Mouse (Mus musculus): Measurements from ENCODE around the gene Gm18336. TPM values are rescaled to one million over a fixed set of nuclear protein-coding genes. Genes with fewer than 3 reads are reported as not detected.
"Not testable (repeated sequence)": the region's sequence is repeated elsewhere in the genome, so short reads cannot be mapped to it uniquely, and the experiment has no call there.

Gm18336 gene
- not detected in 2 replicates for polyA plus RNA-seq (2011; ENCODE audit: insufficient read depth, insufficient read length, low replicate concordance, missing spikeins)

GRCm38 (mm10) chrX:73398636-73399035 lies at the start of gene Gm18336:
TSS of gene Gm18336 (minus strand) at chrX:73398736.
- WGBS: 87% methylated on average over 2 of the region's 2 CpGs
- H3K27ac ChIP-seq (ENCODE audit: control insufficient read depth, insufficient read depth, low read depth, low read length, poor library complexity); H3K4me1 ChIP-seq (ENCODE audit: control insufficient read depth, insufficient read depth, low read length); H3K4me3 ChIP-seq (replicated peaks; ENCODE audit: control insufficient read depth, low read depth, low read length): not testable (repeated sequence)

- 68% methylated on average over 2 of the region's 2 CpGs for WGBS
- TF ChIP-seq CTCF (IDR thresholded peaks at IDR 0.05; ENCODE audit: control insufficient read depth, insufficient read depth, low read length) (no peak), POLR2A (IDR thresholded peaks at IDR 0.05; ENCODE audit: borderline replicate concordance, control insufficient read depth, low read depth, low read length) (no peak)
- Histone ChIP-seq H3K27ac (ENCODE audit: control insufficient read depth, insufficient read depth, low read depth, low read length, poor library complexity) (no peak overlapping the region), H3K4me1 (ENCODE audit: control insufficient read depth, insufficient read depth, low read length) (no peaks in the 10 kb centered on the region), H3K4me3 (replicated peaks; ENCODE audit: control insufficient read depth, low read depth, low read length) (no peak overlapping the region)
These were observed 42.9 kb upstream of the Gm18336 start for GRCm38 (mm10) chrX:73441428-73441827.

DNA sequence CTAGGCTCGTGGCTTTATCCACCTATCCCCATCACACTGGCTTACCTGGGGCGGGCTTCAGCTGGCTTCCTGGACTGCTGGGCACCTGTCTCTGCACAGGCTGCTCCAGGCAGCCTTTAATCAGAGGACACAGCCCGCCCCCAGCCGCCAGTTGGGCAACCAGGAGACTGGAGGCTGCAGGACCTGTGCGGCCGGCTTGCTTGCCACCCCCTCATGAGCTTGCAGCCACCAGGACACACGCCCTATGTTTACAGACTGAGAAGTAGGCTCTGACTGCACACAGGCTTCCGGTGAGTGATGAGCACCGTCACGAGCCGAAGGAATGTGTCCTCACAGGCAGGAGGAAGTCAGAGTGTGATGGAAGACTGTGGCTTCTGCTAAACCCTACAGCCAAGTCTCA lies 36.7 kb upstream of the Gm18336 start, which contains the start of gene Trex2:
Trex2 (minus strand) TSS at position 93 of the 400 bp plus-strand sequence.
- no peak within 1 kb of the TSS for H3K27ac ChIP-seq (ENCODE audit: control insufficient read depth, insufficient read depth, low read depth, low read length, poor library complexity)
- no peak within 1 kb of the TSS for H3K4me3 ChIP-seq (replicated peaks; ENCODE audit: control insufficient read depth, low read depth, low read length)
- H3K4me1 ChIP-seq (ENCODE audit: control insufficient read depth, insufficient read depth, low read length): no peaks in the 10 kb centered on the region
- 88% methylated on average over 10 of the region's 11 CpGs for WGBS
- TF ChIP-seq CTCF (IDR thresholded peaks at IDR 0.05; ENCODE audit: control insufficient read depth, insufficient read depth, low read length): no peak
- no peak for TF ChIP-seq POLR2A (IDR thresholded peaks at IDR 0.05; ENCODE audit: borderline replicate concordance, control insufficient read depth, low read depth, low read length)

- TF ChIP-seq POLR2A (IDR thresholded peaks at IDR 0.05; ENCODE audit: borderline replicate concordance, control insufficient read depth, low read depth, low read length) (no peak), CTCF (IDR thresholded peaks at IDR 0.05; ENCODE audit: control insufficient read depth, insufficient read depth, low read length) (no peak)
- WGBS: 68% methylated on average over 5 of the region's 5 CpGs
- H3K4me3 ChIP-seq (replicated peaks; ENCODE audit: control insufficient read depth, low read depth, low read length): no peak overlapping the region
- no peaks in the 10 kb centered on the region for H3K4me1 ChIP-seq (ENCODE audit: control insufficient read depth, insufficient read depth, low read length)
- H3K27ac ChIP-seq (ENCODE audit: control insufficient read depth, insufficient read depth, low read depth, low read length, poor library complexity): no peak overlapping the region
These were observed 34.3 kb upstream of the Gm18336 start for GRCm38 (mm10) chrX:73432850-73433249.

GRCm38 (mm10) chrX:73430036-73430435 lies 31.5 kb upstream of the Gm18336 start:
- TF ChIP-seq POLR2A (IDR thresholded peaks at IDR 0.05; ENCODE audit: borderline replicate concordance, control insufficient read depth, low read depth, low read length): no peak
- TF ChIP-seq CTCF (IDR thresholded peaks at IDR 0.05; ENCODE audit: control insufficient read depth, insufficient read depth, low read length): no peak
- Histone ChIP-seq H3K4me1 (ENCODE audit: control insufficient read depth, insufficient read depth, low read length) (no peaks in the 10 kb centered on the region), H3K4me3 (replicated peaks; ENCODE audit: control insufficient read depth, low read depth, low read length) (no peak overlapping the region), H3K27ac (ENCODE audit: control insufficient read depth, insufficient read depth, low read depth, low read length, poor library complexity) (no peak overlapping the region)
- WGBS: 83% methylated on average over 2 of the region's 2 CpGs

GRCm38 (mm10) chrX:73412767-73413166 lies 14.2 kb upstream of the Gm18336 start:
- Histone ChIP-seq H3K4me1 (ENCODE audit: control insufficient read depth, insufficient read depth, low read length) (no peaks in the 10 kb centered on the region), H3K4me3 (replicated peaks; ENCODE audit: control insufficient read depth, low read depth, low read length) (no peak overlapping the region), H3K27ac (ENCODE audit: control insufficient read depth, insufficient read depth, low read depth, low read length, poor library complexity) (no peak overlapping the region)
- 25% methylated on average over 1 of the region's 1 CpGs for WGBS
- no peak for TF ChIP-seq CTCF (IDR thresholded peaks at IDR 0.05; ENCODE audit: control insufficient read depth, insufficient read depth, low read length)
- TF ChIP-seq POLR2A (IDR thresholded peaks at IDR 0.05; ENCODE audit: borderline replicate concordance, control insufficient read depth, low read depth, low read length): no peak

GRCm38 (mm10) chrX:73410880-73411517 lies 12.5 kb upstream of the Gm18336 start, which contains the start of gene Zfp92:
TSS of gene Zfp92 (plus strand) at chrX:73411096.
- TF ChIP-seq CTCF (IDR thresholded peaks at IDR 0.05; ENCODE audit: control insufficient read depth, insufficient read depth, low read length) (no peak), POLR2A (IDR thresholded peaks at IDR 0.05; ENCODE audit: borderline replicate concordance, control insufficient read depth, low read depth, low read length) (no peak)
- WGBS: 13% methylated on average over 20 of the region's 20 CpGs
- Histone ChIP-seq H3K4me3 (replicated peaks; ENCODE audit: control insufficient read depth, low read depth, low read length) (peak within 1 kb of the TSS; percentile 20), H3K4me1 (ENCODE audit: control insufficient read depth, insufficient read depth, low read length) (no peaks in the 10 kb centered on the region), H3K27ac (ENCODE audit: control insufficient read depth, insufficient read depth, low read depth, low read length, poor library complexity) (no peak within 1 kb of the TSS)

- no peak overlapping the region for H3K27ac ChIP-seq (ENCODE audit: control insufficient read depth, insufficient read depth, low read depth, low read length, poor library complexity)
- 87% methylated on average over 12 of the region's 12 CpGs for WGBS
- no peak overlapping the region for H3K4me3 ChIP-seq (replicated peaks; ENCODE audit: control insufficient read depth, low read depth, low read length)
- H3K4me1 ChIP-seq (ENCODE audit: control insufficient read depth, insufficient read depth, low read length): no peaks in the 10 kb centered on the region
- TF ChIP-seq POLR2A (IDR thresholded peaks at IDR 0.05; ENCODE audit: borderline replicate concordance, control insufficient read depth, low read depth, low read length) (no peak), CTCF (IDR thresholded peaks at IDR 0.05; ENCODE audit: control insufficient read depth, insufficient read depth, low read length) (no peak)
These were observed 3.1 kb upstream of the Gm18336 start for GRCm38 (mm10) chrX:73401616-73402015.

GRCm38 (mm10) chrX:73400951-73401350 lies 2.4 kb upstream of the Gm18336 start:
- 89% methylated on average over 20 of the region's 20 CpGs for WGBS
- Histone ChIP-seq H3K27ac (ENCODE audit: control insufficient read depth, insufficient read depth, low read depth, low read length, poor library complexity) (no peak overlapping the region), H3K4me1 (ENCODE audit: control insufficient read depth, insufficient read depth, low read length) (no peaks in the 10 kb centered on the region), H3K4me3 (replicated peaks; ENCODE audit: control insufficient read depth, low read depth, low read length) (no peak overlapping the region)
- TF ChIP-seq POLR2A (IDR thresholded peaks at IDR 0.05; ENCODE audit: borderline replicate concordance, control insufficient read depth, low read depth, low read length): no peak
- no peak for TF ChIP-seq CTCF (IDR thresholded peaks at IDR 0.05; ENCODE audit: control insufficient read depth, insufficient read depth, low read length)
